In the genomic region with DNA sequence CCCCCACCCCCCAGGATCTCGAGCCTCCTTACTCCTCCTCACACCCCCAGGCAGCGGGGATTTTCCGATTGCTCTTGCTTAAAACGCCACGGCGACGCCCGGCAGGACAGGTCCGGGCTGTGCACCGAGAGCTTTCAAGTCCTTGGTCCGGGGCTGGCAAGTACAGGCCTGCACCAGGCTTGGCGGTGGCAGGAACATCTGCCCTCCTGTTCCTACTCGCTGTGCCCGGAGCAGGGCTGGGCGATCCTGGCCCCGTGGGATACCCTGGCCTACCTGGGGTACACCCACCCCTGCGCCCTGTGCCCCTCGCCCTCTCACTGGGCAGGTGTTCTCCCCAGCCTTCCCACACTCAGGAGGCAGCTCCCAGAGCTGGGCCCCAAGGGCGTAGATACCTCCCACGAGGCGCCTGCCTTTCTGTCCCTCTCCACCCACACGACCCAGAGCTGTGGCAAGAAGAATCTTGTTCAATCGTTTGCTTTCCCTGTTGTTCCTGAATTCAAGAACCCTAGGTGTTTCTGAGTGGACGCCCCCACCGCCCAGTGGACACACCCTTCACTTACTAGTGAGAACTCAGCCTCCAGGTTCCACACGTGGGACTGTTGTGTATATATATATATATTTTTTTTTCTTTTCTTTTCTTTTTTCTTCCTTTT, we compare ENCODE assay signal across 11 mouse cellular contexts. TPM values are rescaled to one million over a fixed set of nuclear protein-coding genes. Genes with fewer than 3 reads are reported as not detected.
A peak's percentile ranks its signal among the peaks of the same experiment; 100 is the strongest.
DNase-seq lines count a peak whose midpoint lies in the region; ATAC-seq and TF ChIP-seq lines count a peak whose summit lies in the region.
"Had no signal": no experiment of that assay in that cellular context is flagged by ENCODE, and none has a peak within 500 bp of the region (broad histone marks: within the 10 kb centered on the region; RNA-seq: fewer than 3 reads in every experiment).

No protein-coding gene starts in this region.

- no peaks in the 10 kb centered on the region for H3K36me3 ChIP-seq in G1E (replicated peaks)
- H3K36me3 ChIP-seq in stomach, embryonic 14.5 days (ENCODE audit: control insufficient read depth, insufficient read depth, low read length): no peaks in the 10 kb centered on the region
- H3K36me3 ChIP-seq: heart, embryonic 12.5 days had no signal

- WGBS in lung, adult 2 months: 56% methylated on average over 26 of the region's 26 CpGs
- WGBS in stomach, embryonic 14.5 days: 57% methylated on average over 26 of the region's 26 CpGs

- no peaks in the 10 kb centered on the region for H3K9me3 ChIP-seq in G1E (replicated peaks)
- no peaks in the 10 kb centered on the region for H3K9me3 ChIP-seq in stomach, embryonic 14.5 days (ENCODE audit: control insufficient read depth, low read depth, low read length)
- H3K9me3 ChIP-seq: heart, embryonic 12.5 days had no signal

- DNase-seq in heart, adult 11 months: peak; percentile 92
- no peak for DNase-seq in heart, postnatal 36 days
- DNase-seq in lung, adult 2 months: peak; percentile 20
- no peak for DNase-seq in lung, postnatal 14 days
- no peak for DNase-seq in G1E (ENCODE audit: low spot score)
- no peak for DNase-seq in left cerebral cortex, adult 8-10 months (ENCODE audit: low spot score in 2 of 2)
- DNase-seq in frontal cortex, postnatal 14 days (ENCODE audit: low spot score in 2 of 2): no peak
- DNase-seq: forebrain, postnatal 0 days had no signal

- peaks cover 43% of the 10 kb centered on the region for H3K27me3 ChIP-seq in G1E (ENCODE audit: insufficient read depth, low read length)
- no peaks in the 10 kb centered on the region for H3K27me3 ChIP-seq in stomach, embryonic 14.5 days (ENCODE audit: control insufficient read depth, insufficient read depth, low read length)
- H3K27me3 ChIP-seq: heart, embryonic 12.5 days had no signal

- intact Hi-C loops in heart, postnatal 36 days (cut with DNase I): loop anchor here (5.0 kb wide), 1 partner anchor 161 kb away; no protein-coding TSS in a partner anchor

- H3K4me2 ChIP-seq in stomach, embryonic 14.5 days (replicated peaks; ENCODE audit: low read depth, low read length): no peak overlapping the region

- no peak for TF ChIP-seq CTCF in lung, adult 2 months (IDR thresholded peaks at IDR 0.05; ENCODE audit: insufficient read depth, low read length)
- TF ChIP-seq CTCF in G1E (IDR thresholded peaks at IDR 0.05; ENCODE audit: low read depth, low read length): no peak

- no peak overlapping the region for H3K4me3 ChIP-seq in lung, adult 2 months (replicated peaks; ENCODE audit: extremely low read depth, low read depth, low read length)
- 0 out of 2 replicates have a peak overlapping the region, but pooled peaks have one; percentile 4 for H3K4me3 ChIP-seq in G1E (ENCODE audit: low read depth, low read length)
- H3K4me3 ChIP-seq in stomach, embryonic 14.5 days (ENCODE audit: low read depth, low read length): no peak overlapping the region
- H3K4me3 ChIP-seq: heart, embryonic 12.5 days had no signal

- peak overlapping the region; percentile 39; the same call in 1 of the 2 replicates for H3K27ac ChIP-seq in stomach, embryonic 14.5 days (ENCODE audit: low read length)

- no peak overlapping the region for H3K9ac ChIP-seq in stomach, embryonic 14.5 days (replicated peaks; ENCODE audit: low read depth, low read length)
- H3K9ac ChIP-seq: heart, embryonic 12.5 days had no signal

- TF ChIP-seq POLR2A in lung, adult 2 months (IDR thresholded peaks at IDR 0.05; ENCODE audit: borderline replicate concordance, extremely low read depth, low read depth, low read length): no peak

- ATAC-seq in G1E (ENCODE audit: extremely low read depth, insufficient number of reproducible peaks, low FRiP score, poor library complexity, severe bottlenecking): no peak
- no peak; the same call in 1 of the 2 replicates for ATAC-seq in stomach, embryonic 14.5 days (ENCODE audit: insufficient number of reproducible peaks, insufficient read depth, low FRiP score, low read depth)
- ATAC-seq: forebrain, postnatal 0 days; inflammation-experienced regulatory T-cells, adult 6 months had no signal

- peaks cover 5% of the 10 kb centered on the region; the same call in 1 of the 2 replicates for H3K4me1 ChIP-seq in lung, adult 2 months (ENCODE audit: control insufficient read depth, insufficient read depth, low read length)
- peaks cover 24% of the 10 kb centered on the region for H3K4me1 ChIP-seq in G1E (ENCODE audit: insufficient read depth, low read depth, low read length)
- peaks cover 7% of the 10 kb centered on the region; the same call in 1 of the 2 replicates for H3K4me1 ChIP-seq in stomach, embryonic 14.5 days (ENCODE audit: control insufficient read depth, insufficient read depth, low read length)

RNA-seq across cellular contexts. Expression of a gene that starts 1.8 kb away (rescaled TPM):
- total RNA-seq in heart, postnatal 36 days (2021): 10 to 100 TPM; 80.7 to 81.9 TPM
- polyA plus RNA-seq in lung, adult 2 months (2012; rRNA removed): 28.6 and 33.2 TPM in 2 replicates
- total RNA-seq in G1E (2014; fragmentation: Nextera tagmentation) (2.3 and 3.4 TPM in 2 replicates), G1E (2017) (2.7 and 3.0 TPM in 2 replicates)
- 2.8 and 2.9 TPM in 2 replicates for polyA plus RNA-seq in G1E (2012)
- polyA plus RNA-seq in stomach, embryonic 14.5 days (2014; fragmentation: Nextera tagmentation; extraction: Ambion mirVana): 16.1 and 17.4 TPM in 2 replicates
- 10 to 100 TPM; 15.0 to 16.7 (median 15.7) TPM for total RNA-seq in left cerebral cortex, adult 8-10 months (2022)

Comparison
In these comparisons a context has a peak if more than half of its experiments do, and no peak if none do; other contexts are left out.
1. DNase-seq: peak in heart, adult 11 months (single experiment) and lung, adult 2 months (single experiment); none in heart, postnatal 36 days (0 of 2), lung, postnatal 14 days (single experiment), G1E (single experiment), left cerebral cortex, adult 8-10 months (0 of 2) and frontal cortex, postnatal 14 days (0 of 2).
2. RNA of a gene that starts 1.8 kb away (total RNA-seq): 80.7 to 81.9 TPM in heart, postnatal 36 days; 15.0 to 16.7 TPM in left cerebral cortex, adult 8-10 months and 2.3 to 3.4 TPM in G1E; every median in the first group is over 4 times any median in the second.